Mouse (Mus musculus) liver, embryonic 16.5 days (tissue): ENCODE measurements at regions not wholly inside any gene's neighbourhood (a gene's known extent, or its start where the extent isn't known, plus 50 kb on each side); places are given as distances from the start of the nearest gene placed in this dataset.

ENCODE experiments used
- ATAC-seq: fragments of 200-750 bp; cut with Nextera tagmentation; 2 replicates; pipeline ENCODE4 v1.8.0; 2017; ENCODE audit warnings: low read depth, mild to moderate bottlenecking, moderate number of reproducible peaks, moderate library complexity
- H3K27ac ChIP-seq: fragments of 300-500 bp; sonication (generic); 2 replicates; pipeline ENCODE4 v1.5.1; 2014; ENCODE audit warnings: mild to moderate bottlenecking, low read length
- H3K27me3 ChIP-seq: fragments of 300-500 bp; sonication (generic); 2 replicates; pipeline ENCODE4 v1.6.1; 2014; ENCODE audit warnings: low read depth, low read length, mixed read lengths; ENCODE audit not compliant: control insufficient read depth, insufficient read depth
- H3K36me3 ChIP-seq: fragments of 300-500 bp; sonication (generic); 2 replicates; pipeline ENCODE4 v1.6.1; 2014; ENCODE audit warnings: mild to moderate bottlenecking; ENCODE audit not compliant: control insufficient read depth, insufficient read depth
- H3K4me1 ChIP-seq: fragments of 300-500 bp; sonication (generic); 2 replicates; pipeline ENCODE4 v1.6.1; 2014; ENCODE audit warnings: low read depth, low read length, mixed read lengths; ENCODE audit not compliant: control insufficient read depth
- H3K4me2 ChIP-seq: fragments of 300-500 bp; sonication (generic); 2 replicates; pipeline ENCODE4 v1.6.1; 2014; ENCODE audit warnings: low read depth, low read length, mixed read lengths
- H3K4me3 ChIP-seq: fragments of 300-500 bp; sonication (generic); 2 replicates; pipeline ENCODE4 v1.5.1; 2014; ENCODE audit warnings: low read depth, mild to moderate bottlenecking, low read length
- H3K9ac ChIP-seq: fragments of 300-500 bp; sonication (generic); 2 replicates; pipeline ENCODE4 v1.6.1; 2014; ENCODE audit warnings: low read depth, low read length
- H3K9me3 ChIP-seq: fragments of 300-500 bp; sonication (generic); replicated peaks from 2 replicates; pipeline ENCODE4 v1.6.1; 2016; ENCODE audit warnings: low read length; ENCODE audit not compliant: control insufficient read depth
- WGBS: fragments of 180-500 bp; shearing (Covaris S2); extraction: QIAGEN DNeasy Blood & Tissue Kit; methylation state at CpG from one replicate; pipeline ENCODE4 v1.1.7; 2014; ENCODE audit not compliant: insufficient replicate concordance; 5-methylcytosine and 5-hydroxymethylcytosine counted together

GRCm38 (mm10) chr8:29765831-29766230 is 2318.4 kb downstream of the Poteg start:
- H3K27ac ChIP-seq: no peak overlapping the region
- no peak for ATAC-seq
- H3K27me3 ChIP-seq: no peaks in the 10 kb centered on the region
- no peak overlapping the region for H3K4me2 ChIP-seq
- H3K36me3 ChIP-seq: no peaks in the 10 kb centered on the region
- no peak overlapping the region for H3K9ac ChIP-seq
- no peaks in the 10 kb centered on the region for H3K4me1 ChIP-seq
- WGBS: 36% methylated on average over 2 of the region's 2 CpGs
- no peaks in the 10 kb centered on the region for H3K9me3 ChIP-seq
- H3K4me3 ChIP-seq: no peak overlapping the region

- H3K27me3 ChIP-seq: no peaks in the 10 kb centered on the region
- no peaks in the 10 kb centered on the region for H3K4me1 ChIP-seq
- H3K4me3 ChIP-seq: no peak overlapping the region
- 29% methylated on average over 1 of the region's 1 CpGs for WGBS
- no peaks in the 10 kb centered on the region for H3K9me3 ChIP-seq
- no peak for ATAC-seq
- H3K36me3 ChIP-seq: no peaks in the 10 kb centered on the region
- H3K9ac ChIP-seq: no peak overlapping the region
- no peak overlapping the region for H3K4me2 ChIP-seq
- H3K27ac ChIP-seq: no peak overlapping the region
These were observed 2318.9 kb downstream of the Poteg start for GRCm38 (mm10) chr8:29766252-29766920.

- no peak for ATAC-seq
- no peaks in the 10 kb centered on the region for H3K9me3 ChIP-seq
- H3K27ac ChIP-seq: no peak overlapping the region
- H3K36me3 ChIP-seq: no peaks in the 10 kb centered on the region
- WGBS: 65% methylated on average over 5 of the region's 5 CpGs
- H3K4me2 ChIP-seq: no peak overlapping the region
- H3K4me3 ChIP-seq: no peak overlapping the region
- H3K9ac ChIP-seq: no peak overlapping the region
- H3K4me1 ChIP-seq: no peaks in the 10 kb centered on the region
- no peaks in the 10 kb centered on the region for H3K27me3 ChIP-seq
These were observed 2329.8 kb downstream of the Poteg start for GRCm38 (mm10) chr8:29777081-29777785.

- Histone ChIP-seq H3K27me3 (no peaks in the 10 kb centered on the region), H3K4me1 (no peaks in the 10 kb centered on the region), H3K36me3 (no peaks in the 10 kb centered on the region), H3K4me3 (no peak overlapping the region), H3K4me2 (no peak overlapping the region), H3K27ac (no peak overlapping the region), H3K9me3 (no peaks in the 10 kb centered on the region), H3K9ac (no peak overlapping the region)
- ATAC-seq: 0 out of 2 replicates have a peak, but pooled peaks have one; percentile 41
These were observed 2341.7 kb downstream of the Poteg start for GRCm38 (mm10) chr8:29789207-29789606.

- no peak for ATAC-seq
- H3K4me1 ChIP-seq: no peaks in the 10 kb centered on the region
- H3K36me3 ChIP-seq: no peaks in the 10 kb centered on the region
- 66% methylated on average over 2 of the region's 2 CpGs for WGBS
- no peaks in the 10 kb centered on the region for H3K27me3 ChIP-seq
- no peak overlapping the region for H3K9ac ChIP-seq
- no peak overlapping the region for H3K4me3 ChIP-seq
- no peak overlapping the region for H3K27ac ChIP-seq
- H3K9me3 ChIP-seq: no peaks in the 10 kb centered on the region
- H3K4me2 ChIP-seq: no peak overlapping the region
These were observed 2342.6 kb downstream of the Poteg start for GRCm38 (mm10) chr8:29790029-29790428.

- no peak for ATAC-seq
- Histone ChIP-seq H3K4me2 (no peak overlapping the region), H3K36me3 (no peaks in the 10 kb centered on the region), H3K9ac (no peak overlapping the region), H3K9me3 (no peaks in the 10 kb centered on the region), H3K4me3 (no peak overlapping the region), H3K27me3 (no peaks in the 10 kb centered on the region), H3K27ac (no peak overlapping the region), H3K4me1 (no peaks in the 10 kb centered on the region)
- WGBS: 74% methylated on average over 5 of the region's 5 CpGs
These were observed 2359.8 kb downstream of the Poteg start for GRCm38 (mm10) chr8:29807274-29807673.

GRCm38 (mm10) chr8:29836044-29836443 is 2388.6 kb downstream of the Poteg start:
- H3K4me3 ChIP-seq: no peak overlapping the region
- no peaks in the 10 kb centered on the region for H3K4me1 ChIP-seq
- WGBS: 44% methylated on average over 2 of the region's 2 CpGs

More at GRCm38 (mm10) chr8:29836044-29836443, 2388.6 kb downstream of the Poteg start:
- Histone ChIP-seq H3K27ac (no peak overlapping the region), H3K27me3 (no peaks in the 10 kb centered on the region), H3K36me3 (no peaks in the 10 kb centered on the region), H3K9me3 (no peaks in the 10 kb centered on the region), H3K9ac (no peak overlapping the region), H3K4me2 (no peak overlapping the region)
- ATAC-seq: no peak
